Mouse (Mus musculus): ENCODE results near the gene Olfr270. TPM values are rescaled to one million over a fixed set of nuclear protein-coding genes. Genes with fewer than 3 reads are reported as not detected.
A peak's percentile ranks its signal among the peaks of the same experiment; 100 is the strongest.

Olfr270 gene
- polyA plus RNA-seq, 1 experiment from 2014 or later = not detected

- TF ChIP-seq CTCF (IDR thresholded peaks at IDR 0.05; ENCODE audit: low read depth) = no peak
- Histone ChIP-seq H3K4me1 (replicated peaks; ENCODE audit: control insufficient read depth, insufficient read depth, low read length) (no peaks in the 10 kb centered on the region), H3K9me3 (ENCODE audit: control insufficient read depth) (no peaks in the 10 kb centered on the region), H3K4me2 (replicated peaks; ENCODE audit: low read depth) (no peak overlapping the region), H3K36me3 (ENCODE audit: control insufficient read depth, insufficient read depth) (no peaks in the 10 kb centered on the region), H3K27ac (ENCODE audit: low read depth, low read length) (no peak overlapping the region), H3K4me3 (ENCODE audit: low read depth, low read length) (no peak overlapping the region), H3K27me3 (replicated peaks; ENCODE audit: control insufficient read depth, insufficient read depth, low read length) (no peaks in the 10 kb centered on the region), H3K9ac (ENCODE audit: low read depth, low read length) (no peak overlapping the region)
- no peak for ATAC-seq
- WGBS = 74% methylated on average over 2 of the region's 2 CpGs
These were observed 15.3 kb upstream of the Olfr270 start for GRCm38 (mm10) chr4:52949005-52949404.

DNA sequence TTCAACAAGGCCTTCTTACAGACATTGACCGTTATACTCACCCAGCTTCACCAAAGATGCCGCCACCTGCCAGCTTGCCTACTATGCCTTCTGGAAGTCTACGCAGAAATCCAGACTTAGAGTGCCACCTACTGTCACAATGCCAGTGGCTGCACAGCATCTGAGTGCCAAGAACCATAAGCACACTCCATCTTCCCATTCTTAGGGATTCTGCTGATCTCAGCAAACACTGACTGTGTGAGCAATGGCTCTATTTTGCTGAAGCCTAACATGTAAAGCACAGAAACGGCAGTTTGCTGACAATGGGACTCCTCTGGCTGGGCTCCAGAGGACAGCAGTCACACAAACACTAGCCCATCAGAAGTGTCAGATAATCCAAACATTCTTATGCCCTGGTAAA lies 5.7 kb upstream of the Olfr270 start:
- no peaks in the 10 kb centered on the region for H3K27me3 ChIP-seq (replicated peaks; ENCODE audit: control insufficient read depth, insufficient read depth, low read length)
- no peak for ATAC-seq
- H3K27ac ChIP-seq (ENCODE audit: low read depth, low read length) = no peak overlapping the region
- no peaks in the 10 kb centered on the region for H3K36me3 ChIP-seq (ENCODE audit: control insufficient read depth, insufficient read depth)
- no peak overlapping the region for H3K4me3 ChIP-seq (ENCODE audit: low read depth, low read length)
- H3K4me1 ChIP-seq (replicated peaks; ENCODE audit: control insufficient read depth, insufficient read depth, low read length) = no peaks in the 10 kb centered on the region
- no peaks in the 10 kb centered on the region for H3K9me3 ChIP-seq (ENCODE audit: control insufficient read depth)
- TF ChIP-seq CTCF (IDR thresholded peaks at IDR 0.05; ENCODE audit: low read depth) = peak; percentile 57
- no peak overlapping the region for H3K9ac ChIP-seq (ENCODE audit: low read depth, low read length)
- H3K4me2 ChIP-seq (replicated peaks; ENCODE audit: low read depth) = no peak overlapping the region
- 38% methylated on average over 4 of the region's 4 CpGs for WGBS

DNA sequence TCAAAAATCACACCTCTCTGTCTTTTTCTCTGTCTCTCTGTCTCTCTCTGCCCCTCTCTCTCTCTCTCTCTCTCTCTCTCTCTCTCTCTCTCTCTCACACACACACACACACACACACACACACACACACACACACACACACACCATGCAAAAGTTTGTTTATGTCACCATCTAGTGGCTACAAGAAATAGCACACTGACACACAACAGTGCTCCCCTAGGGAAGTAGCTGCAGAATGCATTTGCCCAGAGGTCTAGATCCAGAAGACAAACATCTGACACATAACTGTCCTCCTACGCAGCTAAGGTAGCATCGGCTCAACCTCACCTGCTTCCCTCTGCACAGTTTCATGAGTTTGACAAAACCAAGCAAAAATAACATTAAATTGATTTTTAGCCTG lies 20.9 kb downstream of the Olfr270 start:
- H3K9me3 ChIP-seq (ENCODE audit: control insufficient read depth) = no peaks in the 10 kb centered on the region
- no peak overlapping the region for H3K27ac ChIP-seq (ENCODE audit: low read depth, low read length)
- peak; percentile 66 for TF ChIP-seq CTCF (IDR thresholded peaks at IDR 0.05; ENCODE audit: low read depth)
- 64% methylated on average over 2 of the region's 2 CpGs for WGBS
- no peaks in the 10 kb centered on the region for H3K36me3 ChIP-seq (ENCODE audit: control insufficient read depth, insufficient read depth)
- H3K4me1 ChIP-seq (replicated peaks; ENCODE audit: control insufficient read depth, insufficient read depth, low read length) = no peaks in the 10 kb centered on the region; the same call in 1 of the 2 replicates
- no peak for ATAC-seq
- no peak overlapping the region for H3K4me3 ChIP-seq (ENCODE audit: low read depth, low read length)
- no peaks in the 10 kb centered on the region for H3K27me3 ChIP-seq (replicated peaks; ENCODE audit: control insufficient read depth, insufficient read depth, low read length)
- no peak overlapping the region for H3K9ac ChIP-seq (ENCODE audit: low read depth, low read length)
- H3K4me2 ChIP-seq (replicated peaks; ENCODE audit: low read depth) = no peak overlapping the region

DNA sequence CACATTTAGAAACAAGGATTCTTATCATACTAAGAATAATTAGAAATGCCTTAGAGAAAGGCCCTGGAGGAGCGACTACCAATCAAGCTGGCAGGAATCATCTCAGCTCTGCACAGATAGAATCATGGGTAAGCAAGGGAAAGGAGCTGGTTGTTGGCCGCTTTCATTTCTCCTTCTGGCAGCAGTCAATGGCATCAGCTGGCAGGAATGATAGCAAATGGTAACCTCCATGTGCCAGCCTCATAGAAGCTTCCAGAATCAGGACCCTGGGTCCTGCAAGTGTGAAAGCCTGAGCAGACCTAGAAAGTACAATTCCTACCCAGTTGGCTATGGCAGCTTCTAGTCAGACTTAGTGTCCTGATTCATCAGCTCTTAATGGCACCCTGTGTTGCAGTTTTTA lies 21.9 kb downstream of the Olfr270 start:
- no peak for TF ChIP-seq CTCF (IDR thresholded peaks at IDR 0.05; ENCODE audit: low read depth)
- no peak overlapping the region for H3K4me2 ChIP-seq (replicated peaks; ENCODE audit: low read depth)
- 83% methylated on average over 2 of the region's 2 CpGs for WGBS
- no peak overlapping the region for H3K9ac ChIP-seq (ENCODE audit: low read depth, low read length)
- no peak overlapping the region for H3K4me3 ChIP-seq (ENCODE audit: low read depth, low read length)
- H3K36me3 ChIP-seq (ENCODE audit: control insufficient read depth, insufficient read depth) = no peaks in the 10 kb centered on the region
- no peaks in the 10 kb centered on the region for H3K27me3 ChIP-seq (replicated peaks; ENCODE audit: control insufficient read depth, insufficient read depth, low read length)
- no peaks in the 10 kb centered on the region for H3K9me3 ChIP-seq (ENCODE audit: control insufficient read depth)
- ATAC-seq = no peak
- H3K27ac ChIP-seq (ENCODE audit: low read depth, low read length) = no peak overlapping the region
- no peaks in the 10 kb centered on the region; the same call in 1 of the 2 replicates for H3K4me1 ChIP-seq (replicated peaks; ENCODE audit: control insufficient read depth, insufficient read depth, low read length)

GRCm38 (mm10) chr4:52989248-52989647 lies 24.9 kb downstream of the Olfr270 start, which contains the start of gene Nipsnap3a:
Gene Nipsnap3a, plus strand, starts transcription at chr4:52989272.
- H3K9ac ChIP-seq (ENCODE audit: low read depth, low read length) = no peak within 1 kb of the TSS

GRCm38 (mm10) chr4:52999449-52999848 lies 35.1 kb downstream of the Olfr270 start:
- WGBS = 97% methylated on average over 6 of the region's 6 CpGs
- Histone ChIP-seq H3K27me3 (replicated peaks; ENCODE audit: control insufficient read depth, insufficient read depth, low read length) (no peaks in the 10 kb centered on the region), H3K4me1 (replicated peaks; ENCODE audit: control insufficient read depth, insufficient read depth, low read length) (no peaks in the 10 kb centered on the region), H3K4me3 (ENCODE audit: low read depth, low read length) (no peak overlapping the region), H3K9ac (ENCODE audit: low read depth, low read length) (no peak overlapping the region), H3K4me2 (replicated peaks; ENCODE audit: low read depth) (no peak overlapping the region), H3K27ac (ENCODE audit: low read depth, low read length) (no peak overlapping the region), H3K9me3 (ENCODE audit: control insufficient read depth) (no peaks in the 10 kb centered on the region), H3K36me3 (ENCODE audit: control insufficient read depth, insufficient read depth) (no peaks in the 10 kb centered on the region)
- no peak for ATAC-seq
- no peak for TF ChIP-seq CTCF (IDR thresholded peaks at IDR 0.05; ENCODE audit: low read depth)

More at GRCm38 (mm10) chr4:52989248-52989647, 24.9 kb downstream of the Olfr270 start, which contains the start of gene Nipsnap3a:
- no peak for ATAC-seq
- H3K36me3 ChIP-seq (ENCODE audit: control insufficient read depth, insufficient read depth) = no peaks in the 10 kb centered on the region
- H3K4me2 ChIP-seq (replicated peaks; ENCODE audit: low read depth) = peak within 1 kb of the TSS; percentile 45; the same call in 1 of the 2 replicates
- WGBS = 27% methylated on average over 12 of the region's 12 CpGs
- H3K27me3 ChIP-seq (replicated peaks; ENCODE audit: control insufficient read depth, insufficient read depth, low read length) = no peaks in the 10 kb centered on the region
- no peak for TF ChIP-seq CTCF (IDR thresholded peaks at IDR 0.05; ENCODE audit: low read depth)
- H3K9me3 ChIP-seq (ENCODE audit: control insufficient read depth) = no peaks in the 10 kb centered on the region
- H3K4me3 ChIP-seq (ENCODE audit: low read depth, low read length) = no peak within 1 kb of the TSS
- H3K4me1 ChIP-seq (replicated peaks; ENCODE audit: control insufficient read depth, insufficient read depth, low read length) = no peaks in the 10 kb centered on the region; the same call in 1 of the 2 replicates
- H3K27ac ChIP-seq (ENCODE audit: low read depth, low read length) = no peak within 1 kb of the TSS

- 81% methylated on average over 8 of the region's 8 CpGs for WGBS
These were observed 35.8 kb downstream of the Olfr270 start for GRCm38 (mm10) chr4:53000154-53000553.

More at GRCm38 (mm10) chr4:53000154-53000553, 35.8 kb downstream of the Olfr270 start:
- no peak overlapping the region for H3K9ac ChIP-seq (ENCODE audit: low read depth, low read length)
- H3K4me2 ChIP-seq (replicated peaks; ENCODE audit: low read depth) = no peak overlapping the region
- TF ChIP-seq CTCF (IDR thresholded peaks at IDR 0.05; ENCODE audit: low read depth) = no peak
- ATAC-seq = no peak
- no peak overlapping the region for H3K4me3 ChIP-seq (ENCODE audit: low read depth, low read length)
- no peaks in the 10 kb centered on the region for H3K9me3 ChIP-seq (ENCODE audit: control insufficient read depth)
- H3K4me1 ChIP-seq (replicated peaks; ENCODE audit: control insufficient read depth, insufficient read depth, low read length) = no peaks in the 10 kb centered on the region
- no peak overlapping the region for H3K27ac ChIP-seq (ENCODE audit: low read depth, low read length)
- no peaks in the 10 kb centered on the region for H3K27me3 ChIP-seq (replicated peaks; ENCODE audit: control insufficient read depth, insufficient read depth, low read length)
- H3K36me3 ChIP-seq (ENCODE audit: control insufficient read depth, insufficient read depth) = no peaks in the 10 kb centered on the region

Measured in intestine, postnatal 0 days (tissue).